Mouse (Mus musculus) testis, adult 2 months (tissue): ENCODE data around the gene Slc2a9.

Source experiments
- CTCF ChIP-seq: fragments of 200-500 bp; IDR thresholded peaks from 2 replicates; pipeline ENCODE4 v1.5.1; 2012; ENCODE audit warnings: low read depth, mild to moderate bottlenecking, inconsistent platforms, low read length, moderate library complexity; ENCODE audit not compliant: control insufficient read depth, insufficient read depth, insufficient replicate concordance
- POLR2A ChIP-seq: fragments of 200-500 bp; IDR thresholded peaks from 2 replicates; pipeline ENCODE4 v1.6.1; 2012; ENCODE audit warnings: low read depth, mild to moderate bottlenecking, inconsistent platforms, low read length, moderate library complexity; ENCODE audit not compliant: control insufficient read depth

DNA sequence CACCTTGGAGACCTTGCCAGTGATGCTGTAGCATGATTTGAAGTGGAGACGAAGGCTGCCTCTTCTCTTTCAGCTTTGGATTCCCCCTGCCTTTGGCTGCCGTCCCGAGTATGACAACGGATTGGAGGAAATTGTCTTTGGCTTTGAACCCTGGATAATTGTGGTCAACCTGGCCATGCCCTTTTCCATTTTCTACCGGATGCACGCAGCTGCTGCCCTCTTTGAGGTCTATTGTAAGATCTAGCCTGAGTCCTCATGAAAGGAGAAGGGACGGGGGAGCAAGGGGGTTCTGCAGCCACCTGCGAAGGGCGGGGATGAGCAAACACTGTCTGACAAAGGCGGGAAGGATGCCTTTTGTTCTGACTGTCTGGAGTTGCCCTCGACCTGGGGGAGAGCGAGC is 200.3 kb downstream of the Slc2a9 start:
- TF ChIP-seq CTCF (no peak), POLR2A (no peak)
